Mouse (Mus musculus): ENCODE measurements around the gene Wars.

GRCm38 (mm10) chr12:108894432-108894816 lies 450 bp upstream of the Wars start:
- TF ChIP-seq CTCF (IDR thresholded peaks at IDR 0.05): no peak
- no peak for TF ChIP-seq EP300 (IDR thresholded peaks at IDR 0.05)
